Mouse (Mus musculus) stomach, embryonic 16.5 days (tissue): ENCODE data around the gene Ptprn. TPM values are rescaled to one million over a fixed set of nuclear protein-coding genes. Genes with fewer than 3 reads are reported as not detected.
A peak's percentile ranks its signal among the peaks of the same experiment; 100 is the strongest.

Experiments
- ATAC-seq: fragments of 200-750 bp; cut with Nextera tagmentation; 2 replicates; pipeline ENCODE4 v1.8.0; 2017; ENCODE audit warnings: moderate number of reproducible peaks, moderate TSS enrichment; ENCODE audit not compliant: insufficient read depth, low FRiP score
- H3K27ac ChIP-seq: fragments of 300-500 bp; sonication (generic); 2 replicates; pipeline ENCODE4 v1.5.1; 2014; ENCODE audit warnings: low read length
- H3K27me3 ChIP-seq: fragments of 300-500 bp; sonication (generic); 2 replicates; pipeline ENCODE4 v1.6.1; 2014; ENCODE audit warnings: low read length, control low read depth, mixed read lengths; ENCODE audit not compliant: control insufficient read depth, insufficient read depth
- H3K36me3 ChIP-seq: fragments of 300-500 bp; sonication (generic); 2 replicates; pipeline ENCODE4 v1.6.1; 2014; ENCODE audit warnings: low read length; ENCODE audit not compliant: control insufficient read depth, insufficient read depth
- H3K4me1 ChIP-seq: fragments of 300-500 bp; sonication (generic); 2 replicates; pipeline ENCODE4 v1.6.1; 2014; ENCODE audit warnings: low read length, control low read depth, mixed read lengths; ENCODE audit not compliant: control insufficient read depth, insufficient read depth
- H3K4me2 ChIP-seq: fragments of 300-500 bp; sonication (generic); 2 replicates; pipeline ENCODE4 v1.6.1; 2014; ENCODE audit warnings: low read depth, low read length, mixed read lengths
- H3K4me3 ChIP-seq: fragments of 300-500 bp; sonication (generic); replicated peaks from 2 replicates; pipeline ENCODE4 v1.5.1; 2014; ENCODE audit warnings: mild to moderate bottlenecking, low read length
- H3K9ac ChIP-seq: fragments of 300-500 bp; sonication (generic); 2 replicates; pipeline ENCODE4 v1.6.1; 2014; ENCODE audit warnings: low read length
- H3K9me3 ChIP-seq: fragments of 300-500 bp; sonication (generic); replicated peaks from 2 replicates; pipeline ENCODE4 v1.6.1; 2016; ENCODE audit warnings: low read length, control low read depth; ENCODE audit not compliant: control insufficient read depth
- WGBS: fragments of 180-500 bp; shearing (Covaris S2); extraction: QIAGEN DNeasy Blood & Tissue Kit; methylation state at CpG from one replicate; pipeline ENCODE4 v1.1.7; 2014; 5-methylcytosine and 5-hydroxymethylcytosine counted together
- polyA plus RNA-seq: library from polyadenylated mRNA; unstranded; fragments of >200 nt; fragmentation: Nextera tagmentation; extraction: Ambion mirVana; gene quantifications from 2 replicates; pipeline ENCODE4 v1.2.1, GENCODE M21; 2015

The Ptprn gene
- polyA plus RNA-seq, 1 experiment from 2014 or later, result 2.0 TPM

DNA sequence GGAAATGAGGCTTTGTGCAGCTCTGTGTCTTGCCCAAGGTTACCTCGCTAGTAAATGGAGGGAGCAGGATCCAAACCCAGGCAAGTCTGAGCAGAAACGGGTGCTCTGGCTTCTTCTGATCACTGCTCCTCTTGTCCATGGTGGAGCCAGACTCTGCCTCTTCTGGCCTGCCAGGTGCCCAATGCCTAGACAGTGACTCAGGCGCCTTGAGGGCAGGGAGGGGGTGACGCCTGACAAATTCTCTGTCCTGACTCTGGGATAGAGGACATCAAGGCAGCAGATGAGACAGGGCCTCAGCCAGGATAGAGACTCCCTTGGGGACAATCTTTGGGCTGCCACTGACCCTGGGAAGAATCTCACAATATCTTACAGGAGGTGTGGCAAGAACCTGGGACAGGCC is 33.1 kb downstream of the Ptprn start:
- 75% methylated on average over 4 of the region's 4 CpGs for WGBS
- Histone ChIP-seq H3K4me2 (no peak overlapping the region), H3K9ac (peak overlapping the region; percentile 33; the same call in 1 of the 2 replicates), H3K27me3 (no peaks in the 10 kb centered on the region), H3K4me3 (no peak overlapping the region), H3K36me3 (no peaks in the 10 kb centered on the region), H3K9me3 (no peaks in the 10 kb centered on the region), H3K27ac (peak overlapping the region; percentile 53), H3K4me1 (peaks cover 4% of the 10 kb centered on the region)
- ATAC-seq, result no peak

DNA sequence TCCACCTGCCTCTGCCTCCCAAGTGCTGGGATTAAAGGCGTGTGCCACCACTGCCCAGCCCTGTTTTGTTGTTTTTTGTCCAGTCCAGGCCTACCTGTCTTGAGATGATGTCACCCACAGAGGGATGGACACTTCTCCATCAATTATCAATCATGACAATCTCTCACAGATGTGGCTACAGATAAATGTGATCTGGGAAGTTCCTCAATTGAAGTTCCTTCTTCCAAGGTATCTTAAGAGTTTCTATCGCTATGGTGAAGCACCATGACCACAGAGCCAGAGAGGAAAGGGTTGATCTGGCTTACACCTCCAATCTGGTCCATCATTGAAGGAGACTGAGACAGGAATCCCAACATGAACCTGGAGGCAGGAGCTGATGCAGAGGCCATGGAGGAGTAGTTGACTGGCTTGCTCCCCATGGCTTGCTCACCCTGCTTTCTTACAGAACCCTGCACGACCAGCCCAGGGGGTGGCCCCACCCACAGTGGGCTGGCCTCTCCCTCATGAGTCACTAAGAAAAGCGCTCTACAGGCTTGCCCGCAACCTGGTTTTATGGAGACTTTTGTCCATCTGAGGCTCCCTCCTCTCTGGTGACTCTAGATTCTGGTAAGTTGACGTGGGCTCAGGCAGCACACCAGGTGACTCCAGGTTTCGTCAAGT is 33.8 kb downstream of the Ptprn start:
- Histone ChIP-seq H3K9ac (no peak overlapping the region), H3K27me3 (no peaks in the 10 kb centered on the region), H3K9me3 (no peaks in the 10 kb centered on the region), H3K4me2 (no peak overlapping the region), H3K4me1 (no peaks in the 10 kb centered on the region), H3K27ac (peak overlapping the region; percentile 53), H3K4me3 (no peak overlapping the region), H3K36me3 (no peaks in the 10 kb centered on the region)
- ATAC-seq, result peak; percentile 39; the same call in 1 of the 2 replicates
- 61% methylated on average over 7 of the region's 7 CpGs for WGBS

DNA sequence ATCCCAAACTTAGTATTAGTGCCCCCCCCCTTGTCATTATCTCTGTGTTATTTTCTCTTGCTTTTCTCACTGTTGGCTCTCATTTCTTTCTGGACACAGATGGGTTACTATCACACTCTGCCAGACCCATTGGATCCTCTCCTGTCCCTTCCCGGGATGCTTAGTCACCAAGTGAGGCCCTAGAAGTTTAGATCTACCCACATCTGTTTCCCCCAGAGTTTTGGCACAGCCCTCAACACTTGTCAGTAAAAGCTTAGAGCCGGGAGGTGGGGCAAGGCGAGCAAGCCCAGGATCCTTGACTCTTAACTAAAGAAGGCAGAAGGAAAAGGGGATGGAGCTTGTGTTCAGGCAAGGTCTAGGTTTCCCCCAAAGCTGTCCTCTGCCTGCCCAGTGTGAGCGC is 35.1 kb downstream of the Ptprn start:
- no peak overlapping the region for H3K27ac ChIP-seq
- no peak overlapping the region for H3K4me3 ChIP-seq
- H3K4me2 ChIP-seq, result no peak overlapping the region
- no peaks in the 10 kb centered on the region for H3K36me3 ChIP-seq
- ATAC-seq, result no peak
- H3K9me3 ChIP-seq, result no peaks in the 10 kb centered on the region
- H3K4me1 ChIP-seq, result no peaks in the 10 kb centered on the region
- no peak overlapping the region for H3K9ac ChIP-seq
- H3K27me3 ChIP-seq, result no peaks in the 10 kb centered on the region
- 64% methylated on average over 4 of the region's 4 CpGs for WGBS

DNA sequence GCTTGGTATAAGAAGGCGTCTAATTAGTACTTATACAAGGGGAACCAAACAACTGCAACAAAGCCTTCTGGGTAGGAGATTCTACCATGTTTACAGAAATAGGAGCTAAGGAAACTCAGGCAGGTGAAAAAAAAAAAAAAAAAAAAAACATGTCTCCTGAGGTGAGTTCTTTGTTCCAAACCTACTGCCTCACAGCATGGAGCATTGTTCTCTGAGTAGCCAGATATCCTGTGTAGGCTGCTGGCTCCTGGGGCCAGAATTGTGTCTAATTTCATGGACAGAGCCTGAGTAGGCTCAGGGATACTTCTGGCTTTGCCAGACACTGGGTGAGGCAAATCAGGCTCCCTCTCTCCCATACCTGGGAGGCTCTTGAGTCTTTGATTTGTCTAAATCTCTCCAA is 36.6 kb downstream of the Ptprn start:
- no peaks in the 10 kb centered on the region for H3K9me3 ChIP-seq
- no peaks in the 10 kb centered on the region for H3K4me1 ChIP-seq
- no peaks in the 10 kb centered on the region for H3K27me3 ChIP-seq
- H3K36me3 ChIP-seq, result no peaks in the 10 kb centered on the region
- H3K4me3 ChIP-seq, result no peak overlapping the region
- no peak for ATAC-seq
- WGBS, result 61% methylated on average over 1 of the region's 1 CpGs
- no peak overlapping the region for H3K27ac ChIP-seq
- H3K4me2 ChIP-seq, result no peak overlapping the region
- no peak overlapping the region for H3K9ac ChIP-seq

DNA sequence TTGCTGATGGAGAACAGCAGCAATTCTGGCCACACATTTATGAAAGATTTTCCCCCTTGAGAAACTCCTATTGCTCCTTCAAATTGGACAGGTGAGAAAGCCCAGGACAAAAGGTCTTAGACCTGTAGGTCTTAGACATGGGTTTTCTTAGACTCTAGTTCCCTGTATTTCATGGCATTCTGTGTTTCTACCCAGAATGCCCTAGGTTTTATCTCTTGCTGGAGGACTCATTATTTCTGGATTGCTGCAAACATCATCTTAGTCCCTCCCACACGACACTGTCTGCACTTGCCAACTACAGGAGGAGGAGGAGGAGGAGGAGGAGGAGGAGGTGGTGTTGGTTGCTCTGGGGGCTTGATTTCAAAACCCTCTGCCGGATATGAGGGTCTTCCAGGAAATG is 38.2 kb downstream of the Ptprn start:
- no peaks in the 10 kb centered on the region for H3K27me3 ChIP-seq
- no peak overlapping the region for H3K4me2 ChIP-seq
- H3K4me3 ChIP-seq, result no peak overlapping the region
- H3K27ac ChIP-seq, result no peak overlapping the region
- WGBS, result 56% methylated on average over 2 of the region's 2 CpGs
- H3K9ac ChIP-seq, result no peak overlapping the region
- no peaks in the 10 kb centered on the region for H3K4me1 ChIP-seq
- no peaks in the 10 kb centered on the region for H3K9me3 ChIP-seq
- H3K36me3 ChIP-seq, result no peaks in the 10 kb centered on the region
- ATAC-seq, result no peak

DNA sequence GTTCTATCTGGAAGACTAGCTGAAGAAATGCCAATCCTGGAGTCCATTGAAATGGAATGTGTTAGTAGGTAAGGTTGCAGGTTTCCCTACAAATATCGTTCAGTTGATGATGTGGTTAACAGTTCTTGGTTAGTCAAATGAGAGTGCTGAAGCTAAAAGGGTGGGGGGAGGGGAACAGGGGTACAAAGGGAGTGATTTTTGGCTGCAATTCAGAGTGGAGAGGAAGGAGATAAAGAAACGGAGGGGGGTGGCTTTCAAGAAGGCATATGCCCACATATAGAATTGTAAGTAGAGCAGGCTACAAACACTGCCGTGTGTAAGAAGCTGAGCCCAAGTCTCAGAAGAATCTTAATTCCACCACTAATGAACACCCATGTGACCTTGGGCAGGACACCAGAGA is 38.8 kb downstream of the Ptprn start:
- 59% methylated on average over 3 of the region's 3 CpGs for WGBS
- no peaks in the 10 kb centered on the region for H3K36me3 ChIP-seq
- no peak overlapping the region for H3K9ac ChIP-seq
- ATAC-seq, result no peak
- no peak overlapping the region for H3K27ac ChIP-seq
- 0 out of 2 replicates have a peak, but pooled peaks cover 3% of the 10 kb centered on the region for H3K27me3 ChIP-seq
- H3K4me3 ChIP-seq, result no peak overlapping the region
- no peak overlapping the region for H3K4me2 ChIP-seq
- no peaks in the 10 kb centered on the region for H3K9me3 ChIP-seq
- no peaks in the 10 kb centered on the region for H3K4me1 ChIP-seq

DNA sequence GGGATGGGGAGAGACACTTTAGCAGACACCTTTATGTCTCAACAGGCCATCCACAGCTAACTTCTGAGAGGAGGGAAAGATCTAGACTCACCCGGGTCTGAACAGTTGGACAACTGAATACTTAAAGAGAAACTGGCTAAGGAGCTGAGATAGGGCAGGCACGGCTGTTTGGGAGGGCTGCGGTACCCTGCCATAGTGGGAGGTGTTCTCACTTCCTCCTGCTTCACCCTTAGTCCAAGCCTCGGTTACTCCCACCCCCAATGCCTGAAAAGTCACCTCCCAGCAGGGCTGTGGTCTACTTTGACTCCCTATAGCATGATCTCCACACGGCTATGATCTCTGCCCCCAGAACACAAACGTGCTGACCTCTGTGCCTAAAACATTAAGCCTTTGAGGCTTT is 40.8 kb downstream of the Ptprn start:
- Histone ChIP-seq H3K36me3 (no peaks in the 10 kb centered on the region), H3K9me3 (no peaks in the 10 kb centered on the region), H3K27ac (no peak overlapping the region), H3K27me3 (peaks cover 3% of the 10 kb centered on the region; the same call in 1 of the 2 replicates), H3K4me1 (peaks cover 5% of the 10 kb centered on the region), H3K4me3 (no peak overlapping the region), H3K4me2 (no peak overlapping the region), H3K9ac (no peak overlapping the region)
- 65% methylated on average over 6 of the region's 6 CpGs for WGBS
- no peak for ATAC-seq

DNA sequence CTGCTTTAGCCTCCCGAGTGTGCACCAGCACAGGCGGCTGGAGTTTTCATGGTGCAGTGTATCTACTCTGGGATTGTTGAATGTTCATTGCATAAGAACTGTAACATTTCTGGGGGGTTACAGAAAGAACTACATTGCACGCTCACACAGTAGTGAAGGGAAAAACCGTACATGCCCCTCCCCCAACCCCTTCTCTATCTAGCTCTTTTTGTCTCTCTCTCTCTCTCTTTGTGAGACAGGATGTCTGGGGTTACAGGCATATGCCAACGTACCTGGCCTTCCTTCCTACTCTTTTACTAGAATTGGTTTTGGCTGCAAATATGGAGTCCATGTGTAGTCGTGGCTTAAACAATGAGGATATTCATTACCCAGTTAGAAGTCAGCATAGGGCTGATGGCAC is 41.4 kb downstream of the Ptprn start:
- peaks cover 5% of the 10 kb centered on the region for H3K4me1 ChIP-seq
- H3K9me3 ChIP-seq, result no peaks in the 10 kb centered on the region
- peaks cover 3% of the 10 kb centered on the region; the same call in 1 of the 2 replicates for H3K27me3 ChIP-seq
- no peaks in the 10 kb centered on the region for H3K36me3 ChIP-seq
- H3K4me3 ChIP-seq, result no peak overlapping the region
- 76% methylated on average over 6 of the region's 6 CpGs for WGBS
- no peak overlapping the region for H3K9ac ChIP-seq
- no peak for ATAC-seq
- no peak overlapping the region for H3K27ac ChIP-seq
- H3K4me2 ChIP-seq, result no peak overlapping the region

DNA sequence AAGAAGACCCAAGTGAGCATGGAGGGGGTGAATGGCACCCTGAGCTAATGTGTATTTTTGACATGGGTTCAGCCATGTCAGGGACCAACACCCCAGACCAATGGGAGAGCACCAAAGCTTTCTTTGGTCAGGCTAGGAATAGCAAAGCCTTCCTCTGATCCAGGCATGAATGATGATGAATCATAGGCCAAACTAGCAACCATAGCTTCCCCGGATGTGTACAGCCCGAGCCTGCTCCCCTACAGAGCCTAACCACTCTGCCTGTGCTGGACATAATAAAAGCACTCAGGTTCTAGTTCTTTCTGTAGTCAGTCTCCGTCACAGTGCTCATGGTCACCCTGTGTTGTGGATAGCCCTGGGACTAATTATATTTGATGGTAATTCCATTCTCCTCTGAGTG is 42.8 kb downstream of the Ptprn start:
- WGBS, result 71% methylated on average over 3 of the region's 3 CpGs
- H3K27me3 ChIP-seq, result peaks cover 3% of the 10 kb centered on the region; the same call in 1 of the 2 replicates
- H3K4me2 ChIP-seq, result no peak overlapping the region
- H3K9me3 ChIP-seq, result no peaks in the 10 kb centered on the region
- no peak overlapping the region for H3K4me3 ChIP-seq
- ATAC-seq, result no peak
- H3K4me1 ChIP-seq, result peaks cover 10% of the 10 kb centered on the region
- H3K36me3 ChIP-seq, result no peaks in the 10 kb centered on the region
- no peak overlapping the region for H3K9ac ChIP-seq
- no peak overlapping the region for H3K27ac ChIP-seq
